Mouse (Mus musculus) ES-E14 (cell line): ENCODE data around the gene Tns1.

Experiments
- MAFK ChIP-seq: IDR thresholded peaks from 2 replicates; pipeline ENCODE4 v1.6.1; 2014; ENCODE audit warnings: mild to moderate bottlenecking, low read depth, low read length, inconsistent platforms; ENCODE audit not compliant: insufficient read depth
- ZC3H11A ChIP-seq: IDR thresholded peaks from 2 replicates; pipeline ENCODE4 v1.6.1; 2012; ENCODE audit warnings: low read depth, mild to moderate bottlenecking, inconsistent platforms, low read length, borderline replicate concordance
- ZNF384 ChIP-seq: IDR thresholded peaks from 2 replicates; pipeline ENCODE4 v1.6.1; 2012; ENCODE audit warnings: low read depth, low read length, inconsistent platforms

DNA sequence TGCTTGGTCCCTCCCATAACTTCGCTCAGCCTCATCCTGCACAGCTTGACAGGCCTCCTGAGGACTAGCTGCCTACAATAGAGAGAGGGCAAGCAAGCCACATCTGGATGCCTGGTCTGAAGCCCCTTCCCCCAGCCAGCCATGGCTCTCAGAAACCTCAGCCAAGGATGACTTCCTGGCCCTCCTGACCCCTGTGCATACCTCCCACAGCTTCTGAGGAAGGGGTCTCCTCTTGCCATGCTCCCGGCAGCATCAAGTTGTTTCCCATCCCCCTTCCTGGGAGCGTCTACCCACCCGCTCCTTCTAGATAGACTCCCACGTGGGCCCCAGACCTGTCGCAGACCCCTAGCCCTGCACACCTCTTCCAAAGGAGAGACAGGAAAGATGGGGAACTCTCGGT, 33.9 kb downstream of the Tns1 start:
- TF ChIP-seq MAFK (no peak), ZNF384 (no peak), ZC3H11A (no peak)
